Mouse (Mus musculus) CH12.LX (cell line): Measurements from ENCODE around the gene Hic1. TPM values are rescaled to one million over a fixed set of nuclear protein-coding genes. Genes with fewer than 3 reads are reported as not detected.

Source experiments
- DNase-seq: peaks from one replicate; pipeline ENCODE4 v3.0.0-alpha.2; 2013; ENCODE audit errors: extremely low read depth
- H3K27ac ChIP-seq: 2 replicates; pipeline ENCODE4 v1.5.1; 2012; ENCODE audit warnings: low read depth, mild to moderate bottlenecking, control low read depth, moderate library complexity; ENCODE audit not compliant: insufficient read depth
- H3K27me3 ChIP-seq: replicated peaks from 2 replicates; pipeline ENCODE3; 2012; ENCODE audit warnings: inconsistent platforms
- H3K36me3 ChIP-seq, 2 experiments: replicated peaks in 1 of 2; 2 replicates each; pipeline versions ENCODE3 to v1.6.1; 2012; ENCODE audit warnings: inconsistent platforms in 1 of 2, low read length in 1 of 2, mild to moderate bottlenecking in 1 of 2, mixed read lengths in 1 of 2, moderate library complexity in 1 of 2; ENCODE audit not compliant: control insufficient read depth in 1 of 2, insufficient read depth in 1 of 2
- H3K4me1 ChIP-seq, 2 experiments: 2 replicates each; pipeline ENCODE4 v1.6.1; 2012; ENCODE audit warnings: inconsistent platforms in 1 of 2, moderate library complexity in 1 of 2; ENCODE audit not compliant: insufficient read depth in 2 of 2, control insufficient read depth in 1 of 2
- H3K4me2 ChIP-seq: 2 replicates; pipeline ENCODE4 v1.6.1; 2012; ENCODE audit warnings: low read depth, mild to moderate bottlenecking, control low read depth; ENCODE audit not compliant: poor library complexity, insufficient read depth, severe bottlenecking
- H3K4me3 ChIP-seq, 3 experiments: fragments of 150-350 bp in 1 of 3; sonication (generic) in 1 of 3; replicated peaks in 1 of 3; 2 replicates each; pipeline versions ENCODE3 to v1.5.1; 2011 to 2012; ENCODE audit warnings: low read depth in 2 of 3, low read length in 2 of 3, mild to moderate bottlenecking in 2 of 3, moderate library complexity in 2 of 3, control low read depth in 1 of 3, improper control_type of control experiment in 1 of 3, inconsistent platforms in 1 of 3, mixed read lengths in 1 of 3; ENCODE audit not compliant: poor library complexity in 1 of 3
- H3K79me2 ChIP-seq: replicated peaks from 2 replicates; pipeline ENCODE4 v1.6.1; 2012; ENCODE audit warnings: mild to moderate bottlenecking, moderate library complexity; ENCODE audit not compliant: control insufficient read depth, poor library complexity, insufficient read depth, severe bottlenecking; ENCODE audit errors: extremely low read depth
- H3K9ac ChIP-seq: 2 replicates; pipeline ENCODE4 v1.6.1; 2012; ENCODE audit warnings: low read depth, mild to moderate bottlenecking, control low read depth, moderate library complexity; ENCODE audit not compliant: insufficient read depth
- H3K9me3 ChIP-seq: replicated peaks from 2 replicates; pipeline ENCODE3; 2012; ENCODE audit warnings: low read length, inconsistent platforms, mixed read lengths
- BHLHE40 ChIP-seq: IDR thresholded peaks from 2 replicates; pipeline ENCODE4 v1.6.1; 2011; ENCODE audit warnings: mild to moderate bottlenecking, low read depth, low read length, improper control_type of control experiment
- CHD1 ChIP-seq: IDR thresholded peaks from 2 replicates; pipeline ENCODE4 v1.6.1; 2012; ENCODE audit warnings: low read depth, low read length, improper control_type of control experiment, inconsistent platforms
- CHD2 ChIP-seq: IDR thresholded peaks from 2 replicates; pipeline ENCODE4 v1.6.1; 2011; ENCODE audit warnings: low read length, improper control_type of control experiment
- CTCF ChIP-seq, 2 experiments: IDR thresholded peaks in 1 of 2; conservative IDR thresholded peaks in 1 of 2; 2 replicates each; pipeline ENCODE4 v1.5.1; 2011 to 2012; ENCODE audit warnings: low read depth in 2 of 2, low read length in 2 of 2, improper control_type of control experiment in 1 of 2, inconsistent platforms in 1 of 2, mild to moderate bottlenecking in 1 of 2, moderate library complexity in 1 of 2
- EP300 ChIP-seq: IDR thresholded peaks from 2 replicates; pipeline ENCODE4 v1.6.1; 2011; ENCODE audit warnings: low read length, improper control_type of control experiment
- ETS1 ChIP-seq: conservative IDR thresholded peaks from 2 replicates; pipeline ENCODE4 v1.6.1; 2012; ENCODE audit warnings: low read depth, mild to moderate bottlenecking, inconsistent platforms, low read length, improper control_type of control experiment, moderate library complexity
- GABPA ChIP-seq: IDR thresholded peaks from 2 replicates; pipeline ENCODE4 v1.6.1; 2012; ENCODE audit warnings: low read depth, low read length, improper control_type of control experiment, inconsistent platforms; ENCODE audit not compliant: insufficient replicate concordance
- HCFC1 ChIP-seq: IDR thresholded peaks from 2 replicates; pipeline ENCODE4 v1.6.1; 2012; ENCODE audit warnings: low read depth, mild to moderate bottlenecking, inconsistent platforms, low read length, improper control_type of control experiment
- JUN ChIP-seq: IDR thresholded peaks from 2 replicates; pipeline ENCODE4 v1.6.1; 2011; ENCODE audit warnings: low read depth, mild to moderate bottlenecking, low read length, improper control_type of control experiment, moderate library complexity; ENCODE audit not compliant: insufficient read depth
- JUND ChIP-seq: conservative IDR thresholded peaks from 2 replicates; pipeline ENCODE4 v1.6.1; 2011; ENCODE audit warnings: low read depth, low read length, improper control_type of control experiment
- KAT2A ChIP-seq: IDR thresholded peaks from 2 replicates; pipeline ENCODE4 v1.6.1; 2012; ENCODE audit warnings: low read length, improper control_type of control experiment, inconsistent platforms; ENCODE audit not compliant: insufficient replicate concordance
- MAFK ChIP-seq: IDR thresholded peaks from 2 replicates; pipeline ENCODE4 v1.6.1; 2011; ENCODE audit warnings: low read length, improper control_type of control experiment; ENCODE audit not compliant: insufficient replicate concordance
- MAX ChIP-seq: IDR thresholded peaks from 2 replicates; pipeline ENCODE4 v1.6.1; 2011; ENCODE audit warnings: low read length, improper control_type of control experiment
- MAZ ChIP-seq: IDR thresholded peaks from 2 replicates; pipeline ENCODE4 v1.6.1; 2012; ENCODE audit warnings: low read depth, mild to moderate bottlenecking, inconsistent platforms, low read length, improper control_type of control experiment, moderate library complexity
- MYC ChIP-seq: IDR thresholded peaks from 2 replicates; pipeline ENCODE4 v1.6.1; 2011; ENCODE audit warnings: low read depth, mild to moderate bottlenecking, improper control_type of control experiment, low read length
- NELFE ChIP-seq: IDR thresholded peaks from 2 replicates; pipeline ENCODE4 v1.6.1; 2011; ENCODE audit warnings: low read depth, low read length, improper control_type of control experiment
- NRF1 ChIP-seq: IDR thresholded peaks from 2 replicates; pipeline ENCODE4 v1.6.1; 2014; ENCODE audit warnings: low read depth, mild to moderate bottlenecking, inconsistent platforms, low read length, improper control_type of control experiment, moderate library complexity
- POLR2AphosphoS2 ChIP-seq: IDR thresholded peaks from 2 replicates; pipeline ENCODE4 v1.6.1; 2011; ENCODE audit warnings: low read depth, low read length, improper control_type of control experiment
- RAD21 ChIP-seq: IDR thresholded peaks from 2 replicates; pipeline ENCODE4 v1.6.1; 2011; ENCODE audit warnings: low read depth, mild to moderate bottlenecking, low read length, improper control_type of control experiment, moderate library complexity
- SIN3A ChIP-seq: IDR thresholded peaks from 2 replicates; pipeline ENCODE4 v1.6.1; 2012; ENCODE audit warnings: low read length, improper control_type of control experiment, inconsistent platforms
- SMC3 ChIP-seq: IDR thresholded peaks from 2 replicates; pipeline ENCODE4 v1.6.1; 2011; ENCODE audit warnings: low read depth, low read length, improper control_type of control experiment
- TBP ChIP-seq: conservative IDR thresholded peaks from 2 replicates; pipeline ENCODE4 v1.6.1; 2011; ENCODE audit warnings: low read depth, low read length, improper control_type of control experiment
- TCF12 ChIP-seq: IDR thresholded peaks from 2 replicates; pipeline ENCODE4 v1.6.1; 2014; ENCODE audit warnings: low read depth, mild to moderate bottlenecking, inconsistent platforms, low read length, improper control_type of control experiment
- UBTF ChIP-seq: IDR thresholded peaks from 2 replicates; pipeline ENCODE4 v1.6.1; 2012; ENCODE audit warnings: low read depth, mild to moderate bottlenecking, inconsistent platforms, low read length, improper control_type of control experiment, moderate library complexity
- USF2 ChIP-seq: conservative IDR thresholded peaks from 2 replicates; pipeline ENCODE4 v1.6.1; 2011; ENCODE audit warnings: low read depth, low read length, improper control_type of control experiment
- ZKSCAN1 ChIP-seq: IDR thresholded peaks from 2 replicates; pipeline ENCODE4 v1.6.1; 2012; ENCODE audit warnings: low read depth, inconsistent platforms, low read length, improper control_type of control experiment, borderline replicate concordance
- ZNF384 ChIP-seq: IDR thresholded peaks from 2 replicates; pipeline ENCODE4 v1.6.1; 2012; ENCODE audit warnings: low read depth, low read length, improper control_type of control experiment, inconsistent platforms
- dilution Hi-C: fragments of 300-500 bp; cut with MboI; formaldehyde crosslinking; loops from 2 replicates; pipeline ENCODE4 v1.14.3; 2020; ENCODE audit warnings: low sequenced_read_pairs; ENCODE audit not compliant: extremely low pct_unique_long_range_greater_than_20kb, extremely low pct_ligation_motif_present
- in situ Hi-C: fragments of 300-500 bp; cut with MboI; formaldehyde crosslinking; loops from 3 replicates; pipeline ENCODE4 v1.14.3; 2019; ENCODE audit warnings: low sequenced_read_pairs, low pct_ligation_motif_present, low pct_unique_long_range_greater_than_20kb, mixed read lengths
- polyA plus RNA-seq: library from polyadenylated mRNA; unstranded; fragments of >175 nt; gene quantifications from 2 replicates; pipeline ENCODE4 v1.2.1, GENCODE M21; 2012; ENCODE audit warnings: low read depth; ENCODE audit not compliant: insufficient read length
- total RNA-seq, 2 experiments: library from RNA; depleted of rRNA; stranded (reverse); fragments of 300-350 nt in 1 of 2; fragments of >200 nt in 1 of 2; gene quantifications; 2 replicates each; pipeline ENCODE4 v1.2.3; 2012 to 2014

The Hic1 gene
- total and polyA plus RNA-seq, 3 experiments = 2.9 to 6.4 (median 5.7) TPM

DNA sequence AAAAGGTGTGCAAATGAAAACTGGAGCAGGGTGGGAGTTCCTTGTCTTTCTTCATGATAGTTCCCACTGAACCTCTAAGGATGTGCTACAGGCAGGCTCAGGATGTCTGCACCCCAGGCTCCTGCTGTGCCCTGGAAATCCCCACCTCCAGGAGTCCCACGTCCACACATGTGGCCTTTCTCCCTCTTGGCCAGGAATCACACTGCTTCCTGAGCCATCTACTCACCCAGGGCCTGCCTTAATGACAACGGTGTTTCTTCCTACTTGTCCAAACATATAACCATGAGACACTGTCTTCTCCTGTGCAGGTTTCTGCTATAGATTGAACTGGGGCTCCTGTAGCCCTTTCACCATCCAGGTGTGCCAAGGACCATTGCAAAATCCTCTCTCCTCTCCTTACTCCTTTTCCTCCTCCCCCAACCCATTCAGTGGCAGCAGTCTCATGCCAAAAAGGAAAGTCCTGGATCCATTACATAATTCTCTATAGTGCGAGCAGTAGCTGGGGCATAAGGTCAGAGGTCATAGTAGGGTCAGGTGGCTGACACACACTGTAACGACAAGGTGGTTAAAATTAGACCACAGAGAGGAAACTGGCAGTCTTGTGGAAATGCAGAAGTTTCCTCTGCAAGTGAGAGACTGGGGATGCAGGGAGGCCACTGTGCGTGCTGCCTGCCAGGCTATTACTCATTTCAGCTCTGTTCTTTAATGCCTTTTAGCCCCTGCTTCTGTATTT is 32.5 kb downstream of the Hic1 start (continued):
- TF ChIP-seq UBTF = no peak
- TF ChIP-seq MAZ = no peak
- TF ChIP-seq ETS1 = peak; percentile 92
- TF ChIP-seq ZNF384 = no peak
- no peak for TF ChIP-seq GABPA
- TF ChIP-seq HCFC1 = no peak
- TF ChIP-seq NELFE = no peak
- TF ChIP-seq SIN3A = no peak
- no peak for TF ChIP-seq KAT2A

DNA sequence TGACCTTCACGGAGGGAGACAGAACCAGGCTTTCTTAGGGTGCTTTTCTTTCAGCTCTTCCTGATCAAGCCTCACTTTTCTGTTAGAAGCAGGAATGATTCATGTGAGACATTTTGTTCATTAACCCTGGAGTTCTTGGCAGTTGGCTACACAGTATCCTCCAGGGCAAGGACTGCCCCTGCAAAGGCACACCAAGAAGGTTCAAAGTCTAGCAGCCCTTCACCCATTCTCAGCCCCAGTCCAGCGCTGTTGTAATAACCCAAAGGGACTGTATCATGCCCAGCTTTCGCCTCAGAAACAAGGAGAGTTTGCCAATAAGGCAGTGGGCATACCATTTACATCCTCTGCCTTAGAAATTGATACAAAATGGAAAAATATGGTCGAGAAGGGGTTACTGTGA is 34.0 kb downstream of the Hic1 start:
- Histone ChIP-seq H3K27me3 (no peaks in the 10 kb centered on the region), H3K4me3 (no peak overlapping the region), H3K9me3 (no peaks in the 10 kb centered on the region), H3K9ac (no peak overlapping the region), H3K27ac (no peak overlapping the region), H3K36me3 (peaks cover 2 to 49% of the 10 kb centered on the region in 2 experiments), H3K4me1 (peaks cover 34 to 58% of the 10 kb centered on the region in 2 experiments), H3K4me2 (peak overlapping the region; percentile 42; the same call in 1 of the 2 replicates), H3K79me2 (no peaks in the 10 kb centered on the region)
- TF ChIP-seq SMC3 = no peak
- TF ChIP-seq JUND = no peak
- no peak for TF ChIP-seq UBTF
- TF ChIP-seq MAX = no peak
- TF ChIP-seq CTCF (conservative IDR thresholded peaks at IDR 0.05 in 1 of 2, IDR thresholded peaks at IDR 0.05 in 1 of 2; ENCODE audit: low read depth in 2 of 2, low read length in 2 of 2) = no peak
- in situ Hi-C loops (no loop called here), dilution Hi-C loops (no loop called here)
- no peak for DNase-seq

DNA sequence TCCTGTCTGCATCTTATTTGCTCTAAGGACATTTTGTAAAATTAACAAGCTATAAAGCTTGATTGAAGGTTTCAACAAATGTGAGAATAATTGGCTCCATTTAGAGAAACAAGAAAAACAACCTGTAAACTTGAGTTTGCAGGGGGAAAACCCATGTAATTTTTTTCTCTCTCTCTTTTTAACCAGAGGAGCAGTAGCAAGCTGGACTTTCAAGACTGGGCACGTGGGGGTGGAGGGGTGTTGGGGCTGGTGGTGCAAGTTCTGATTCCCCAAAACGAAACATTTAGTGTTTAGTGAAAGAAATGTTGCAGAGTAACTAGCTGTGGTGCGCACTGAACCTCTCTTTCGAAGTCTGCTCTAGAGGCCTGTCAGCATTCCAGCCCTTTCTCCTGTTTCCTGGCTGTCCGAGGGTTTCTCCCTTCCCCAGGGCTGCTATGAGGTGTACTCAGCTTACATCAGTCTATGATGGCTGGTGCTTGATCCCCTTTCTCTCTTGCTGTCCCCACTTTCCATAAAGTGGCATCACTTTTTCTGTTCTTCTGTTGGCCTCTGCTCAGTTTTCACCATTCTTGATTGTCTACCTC is 34.7 kb downstream of the Hic1 start:
- in situ Hi-C loops = no loop called here
- dilution Hi-C loops = no loop called here
- Histone ChIP-seq H3K9ac (0 out of 2 replicates have a peak overlapping the region, but pooled peaks have one; percentile 3), H3K27ac (peak overlapping the region; percentile 46; the same call in 1 of the 2 replicates), H3K4me3 (no peak overlapping the region), H3K36me3 (peaks cover 2 to 43% of the 10 kb centered on the region in 2 experiments), H3K27me3 (no peaks in the 10 kb centered on the region), H3K79me2 (no peaks in the 10 kb centered on the region), H3K9me3 (no peaks in the 10 kb centered on the region), H3K4me2 (peak overlapping the region; percentile 42), H3K4me1 (peaks cover 34 to 55% of the 10 kb centered on the region in 2 experiments)
- no peak for DNase-seq
- no peak for TF ChIP-seq CHD1
- TF ChIP-seq SIN3A = peak; percentile 54
- no peak for TF ChIP-seq USF2
- TF ChIP-seq EP300 = no peak; the same call in none of the 2 replicates
- TF ChIP-seq JUND = peak; percentile 15; the same call in 1 of the 2 replicates
- no peak for TF ChIP-seq ZKSCAN1
- peak; percentile 71; the same call in 1 of the 2 replicates for TF ChIP-seq CHD2
- TF ChIP-seq TCF12 = peak; percentile 41; the same call in 1 of the 2 replicates
- peak; percentile 39; the same call in 1 of the 2 replicates for TF ChIP-seq MAX
- no peak for TF ChIP-seq TBP
- no peak for TF ChIP-seq MAFK
- TF ChIP-seq POLR2AphosphoS2 = no peak
- 0 out of 2 replicates have a peak, but pooled peaks have one; percentile 21 for TF ChIP-seq NRF1
- peak; percentile 90 for TF ChIP-seq ZNF384
- peak; percentile 83; the same call in 1 of the 2 replicates for TF ChIP-seq MYC
- TF ChIP-seq RAD21 = no peak
- no peak for TF ChIP-seq JUN
- TF ChIP-seq BHLHE40 = peak; percentile 94
- peak; percentile 38; the same call in 1 of the 2 replicates for TF ChIP-seq ETS1
